Mouse (Mus musculus) myocyte (in vitro differentiated cells): ENCODE measurements around the gene Cdh18. TPM values are rescaled to one million over a fixed set of nuclear protein-coding genes. Genes with fewer than 3 reads are reported as not detected.

ENCODE experiments used
- H3K27me3 ChIP-seq: one replicate; pipeline ENCODE4 v1.6.1; 2011; ENCODE audit not compliant: control insufficient read depth, insufficient read depth, insufficient read length
- H3K36me3 ChIP-seq: one replicate; pipeline ENCODE4 v1.6.1; 2011; ENCODE audit not compliant: control insufficient read depth, insufficient read depth
- H3K4me2 ChIP-seq: one replicate; pipeline ENCODE4 v1.6.1; 2011; ENCODE audit warnings: low read depth, control low read depth
- H3K4me3 ChIP-seq: one replicate; pipeline ENCODE4 v1.5.1; 2011; ENCODE audit warnings: mild to moderate bottlenecking, control low read depth, moderate library complexity
- H3K79me2 ChIP-seq: one replicate; pipeline ENCODE4 v1.6.1; 2011; ENCODE audit not compliant: control insufficient read depth, insufficient read depth
- H3ac ChIP-seq: one replicate; pipeline ENCODE4 v1.6.1; 2011; ENCODE audit not compliant: control insufficient read depth, insufficient read length
- CEBPB ChIP-seq: IDR thresholded peaks from 2 replicates; pipeline ENCODE4 v1.6.1; 2011; ENCODE audit warnings: mild to moderate bottlenecking, moderate library complexity; ENCODE audit not compliant: poor library complexity, insufficient read depth, severe bottlenecking
- E2F4 ChIP-seq: IDR thresholded peaks from one replicate; pipeline ENCODE4 v1.6.1; 2011; ENCODE audit warnings: mild to moderate bottlenecking, control low read depth, moderate library complexity; ENCODE audit not compliant: insufficient read depth
- MAX ChIP-seq: IDR thresholded peaks from one replicate; pipeline ENCODE4 v1.6.1; 2011; ENCODE audit warnings: low read depth, mild to moderate bottlenecking, control low read depth
- MYOD1 ChIP-seq, 3 experiments: IDR thresholded peaks; one replicate each; pipeline ENCODE4 v1.6.1; 2011; ENCODE audit warnings: control low read depth in 2 of 3, low read depth in 2 of 3, mild to moderate bottlenecking in 2 of 3, moderate library complexity in 1 of 3; ENCODE audit not compliant: insufficient read length in 2 of 3, control insufficient read depth in 1 of 3
- MYOG ChIP-seq, 3 experiments: IDR thresholded peaks; one replicate each; pipeline ENCODE4 v1.6.1; 2011; ENCODE audit warnings: control low read depth in 2 of 3, low read depth in 2 of 3, mild to moderate bottlenecking in 2 of 3; ENCODE audit not compliant: insufficient read length in 2 of 3, control insufficient read depth in 1 of 3, insufficient read depth in 1 of 3
- POLR2A ChIP-seq: IDR thresholded peaks from one replicate; pipeline ENCODE4 v1.6.1; 2011; ENCODE audit warnings: low read depth, mild to moderate bottlenecking, control low read depth, moderate library complexity; ENCODE audit not compliant: insufficient read length
- POLR2AphosphoS2 ChIP-seq: IDR thresholded peaks from one replicate; pipeline ENCODE4 v1.6.1; 2011; ENCODE audit warnings: low read depth, control low read depth; ENCODE audit not compliant: insufficient read length
- REST ChIP-seq: IDR thresholded peaks from one replicate; pipeline ENCODE4 v1.6.1; 2011; ENCODE audit warnings: mild to moderate bottlenecking, control low read depth, moderate library complexity; ENCODE audit not compliant: insufficient read depth, insufficient read length
- SRF ChIP-seq: IDR thresholded peaks from one replicate; pipeline ENCODE4 v1.6.1; 2011; ENCODE audit warnings: low read depth; ENCODE audit not compliant: control insufficient read depth, insufficient read length
- TCF12 ChIP-seq: IDR thresholded peaks from one replicate; pipeline ENCODE4 v1.6.1; 2011; ENCODE audit warnings: mild to moderate bottlenecking, control low read depth; ENCODE audit not compliant: poor library complexity, insufficient read depth, severe bottlenecking
- TCF3 ChIP-seq: IDR thresholded peaks from one replicate; pipeline ENCODE4 v1.6.1; 2011; ENCODE audit warnings: low read depth, control low read depth; ENCODE audit not compliant: insufficient read length
- USF1 ChIP-seq: IDR thresholded peaks from one replicate; pipeline ENCODE4 v1.6.1; 2011; ENCODE audit warnings: low read depth, mild to moderate bottlenecking, control low read depth, moderate library complexity
- polyA plus RNA-seq: library from polyadenylated mRNA; unstranded; fragments of >200 nt; fragmentation: generic; extraction: Trizol; gene quantifications from one replicate; pipeline ENCODE4 v1.2.1, GENCODE M21; 2012; ENCODE audit warnings: missing spikeins

Gene Cdh18
- polyA plus RNA-seq, 1 experiment, result 2.5 TPM

GRCm38 (mm10) chr15:22914444-22914843 is 365.6 kb downstream of the Cdh18 start:
- Histone ChIP-seq H3K27me3 (no peaks in the 10 kb centered on the region), H3K4me3 (no peak overlapping the region), H3K4me2 (no peak overlapping the region), H3K79me2 (no peaks in the 10 kb centered on the region), H3K36me3 (no peaks in the 10 kb centered on the region), H3ac (no peak overlapping the region)
- no peak for TF ChIP-seq REST
- no peak for TF ChIP-seq POLR2AphosphoS2
- no peak for TF ChIP-seq POLR2A
- TF ChIP-seq SRF, result no peak
- no peak for TF ChIP-seq CEBPB
- TF ChIP-seq MAX, result no peak
- no peak for TF ChIP-seq TCF3
- no peak for TF ChIP-seq MYOD1 (IDR thresholded peaks at IDR 0.05; ENCODE audit: control insufficient read depth in 1 of 3, insufficient read length in 2 of 3, low read depth in 2 of 3)
- TF ChIP-seq E2F4, result no peak
- no peak for TF ChIP-seq TCF12
- no peak for TF ChIP-seq MYOG (IDR thresholded peaks at IDR 0.05; ENCODE audit: control insufficient read depth in 1 of 3, insufficient read depth in 1 of 3, insufficient read length in 2 of 3, low read depth in 2 of 3)
- no peak for TF ChIP-seq USF1

- TF ChIP-seq MYOG (IDR thresholded peaks at IDR 0.05; ENCODE audit: control insufficient read depth in 1 of 3, insufficient read depth in 1 of 3, insufficient read length in 2 of 3, low read depth in 2 of 3), result no peak
- no peak for TF ChIP-seq E2F4
- TF ChIP-seq SRF, result no peak
- TF ChIP-seq REST, result no peak
- no peak for TF ChIP-seq MAX
- TF ChIP-seq POLR2AphosphoS2, result no peak
- no peak for TF ChIP-seq TCF12
- TF ChIP-seq USF1, result no peak
- TF ChIP-seq MYOD1 (IDR thresholded peaks at IDR 0.05; ENCODE audit: control insufficient read depth in 1 of 3, insufficient read length in 2 of 3, low read depth in 2 of 3), result no peak
- no peak for TF ChIP-seq POLR2A
- no peak for TF ChIP-seq CEBPB
- no peak for TF ChIP-seq TCF3
Observed at GRCm38 (mm10) chr15:22934293-22934692, 385.5 kb downstream of the Cdh18 start.

GRCm38 (mm10) chr15:22947234-22947633 is 398.4 kb downstream of the Cdh18 start:
- H3K36me3 ChIP-seq, result no peaks in the 10 kb centered on the region
- H3K4me3 ChIP-seq, result no peak overlapping the region
- no peaks in the 10 kb centered on the region for H3K79me2 ChIP-seq
- no peak overlapping the region for H3K4me2 ChIP-seq
- TF ChIP-seq REST (no peak), POLR2AphosphoS2 (no peak), MAX (no peak), MYOD1 (IDR thresholded peaks at IDR 0.05; ENCODE audit: control insufficient read depth in 1 of 3, insufficient read length in 2 of 3, low read depth in 2 of 3) (no peak), USF1 (no peak), POLR2A (no peak), E2F4 (no peak), MYOG (IDR thresholded peaks at IDR 0.05; ENCODE audit: control insufficient read depth in 1 of 3, insufficient read depth in 1 of 3, insufficient read length in 2 of 3, low read depth in 2 of 3) (no peak), TCF12 (no peak), SRF (no peak), TCF3 (no peak), CEBPB (no peak)
- H3K27me3 ChIP-seq, result no peaks in the 10 kb centered on the region
- no peak overlapping the region for H3ac ChIP-seq

More at GRCm38 (mm10) chr15:22934293-22934692, 385.5 kb downstream of the Cdh18 start:
- no peaks in the 10 kb centered on the region for H3K27me3 ChIP-seq
- no peak overlapping the region for H3K4me2 ChIP-seq
- no peaks in the 10 kb centered on the region for H3K79me2 ChIP-seq
- H3K36me3 ChIP-seq, result no peaks in the 10 kb centered on the region
- H3K4me3 ChIP-seq, result no peak overlapping the region
- H3ac ChIP-seq, result no peak overlapping the region

GRCm38 (mm10) chr15:22969424-22969823 is 420.6 kb downstream of the Cdh18 start:
- H3K27me3 ChIP-seq, result no peaks in the 10 kb centered on the region
- no peak overlapping the region for H3ac ChIP-seq
- TF ChIP-seq MAX (no peak), CEBPB (no peak), MYOG (IDR thresholded peaks at IDR 0.05; ENCODE audit: control insufficient read depth in 1 of 3, insufficient read depth in 1 of 3, insufficient read length in 2 of 3, low read depth in 2 of 3) (no peak), TCF3 (no peak), SRF (no peak), POLR2AphosphoS2 (no peak), TCF12 (no peak), POLR2A (no peak), MYOD1 (IDR thresholded peaks at IDR 0.05; ENCODE audit: control insufficient read depth in 1 of 3, insufficient read length in 2 of 3, low read depth in 2 of 3) (no peak), USF1 (no peak)
- H3K4me2 ChIP-seq, result no peak overlapping the region
- H3K4me3 ChIP-seq, result no peak overlapping the region
- no peaks in the 10 kb centered on the region for H3K79me2 ChIP-seq
- no peaks in the 10 kb centered on the region for H3K36me3 ChIP-seq
